Mouse (Mus musculus) heart, adult 8-10 months (tissue): Measurements from ENCODE around the gene Ring1. TPM values are rescaled to one million over a fixed set of nuclear protein-coding genes. Genes with fewer than 3 reads are reported as not detected.
"Not testable (repeated sequence)": the region's sequence is repeated elsewhere in the genome, so short reads cannot be mapped to it uniquely, and the experiment has no call there.

ENCODE experiments used
- DNase-seq: peaks from one replicate; pipeline ENCODE4 v3.0.0; 2022; ENCODE audit warnings: low spot score
- total RNA-seq, 4 experiments: library from RNA; stranded (reverse); gene quantifications; 2 replicates each; pipeline ENCODE4 v1.2.4; 2022

The Ring1 gene
- total RNA-seq, 4 experiments from 2014 or later = 11.9 to 18.1 (median 14.1) TPM

GRCm38 (mm10) chr17:34029150-34029889 is 4.8 kb upstream of the Ring1 start:
- DNase-seq = no peak

GRCm38 (mm10) chr17:34028501-34029149 is 4.1 kb upstream of the Ring1 start:
- DNase-seq = peak; percentile 39

- DNase-seq = peak; percentile 90
Measured at GRCm38 (mm10) chr17:34027656-34028223, 3.3 kb upstream of the Ring1 start, which contains the start of gene H2-Ke6. Gene H2-Ke6 (minus strand): TSS chr17:34028060.

GRCm38 (mm10) chr17:34026917-34027655 is 2.6 kb upstream of the Ring1 start:
- no peak for DNase-seq

- DNase-seq = no peak
Measured at GRCm38 (mm10) chr17:34026221-34026620, 1.7 kb upstream of the Ring1 start.

- no peak for DNase-seq
Measured at GRCm38 (mm10) chr17:34025756-34026151, 1.3 kb upstream of the Ring1 start.

GRCm38 (mm10) chr17:34024861-34025755 is 628 bp upstream of the Ring1 start:
- DNase-seq = no peak

- DNase-seq = no peak
Measured at GRCm38 (mm10) chr17:34023678-34024077, 802 bp downstream of the Ring1 start.

GRCm38 (mm10) chr17:34022987-34023386 is 1.5 kb downstream of the Ring1 start:
- DNase-seq = no peak

GRCm38 (mm10) chr17:34022414-34022783 is 2.1 kb downstream of the Ring1 start:
- DNase-seq = no peak

GRCm38 (mm10) chr17:34021539-34022413 is 2.7 kb downstream of the Ring1 start:
- no peak for DNase-seq

- no peak for DNase-seq
Measured at GRCm38 (mm10) chr17:34013436-34013835, 11.0 kb downstream of the Ring1 start.

- DNase-seq = no peak
Measured at GRCm38 (mm10) chr17:34010156-34010555, 14.3 kb downstream of the Ring1 start.

- no peak for DNase-seq
Measured at GRCm38 (mm10) chr17:34006570-34006969, 17.9 kb downstream of the Ring1 start.

- DNase-seq = no peak
Measured at GRCm38 (mm10) chr17:34003426-34003825, 21.1 kb downstream of the Ring1 start.

GRCm38 (mm10) chr17:34000796-34001195 is 23.7 kb downstream of the Ring1 start:
- not testable (repeated sequence) for DNase-seq

- DNase-seq = peak; percentile 96
Measured at GRCm38 (mm10) chr17:34000150-34000537, 24.3 kb downstream of the Ring1 start, which contains the start of gene H2-K1. Gene H2-K1 (minus strand): TSS chr17:34000347.

GRCm38 (mm10) chr17:33999341-34000149 is 24.9 kb downstream of the Ring1 start:
- DNase-seq = no peak

GRCm38 (mm10) chr17:33998697-33999096 is 25.8 kb downstream of the Ring1 start:
- DNase-seq = not testable (repeated sequence)
